Comparison of ENCODE assay signal across 13 mouse cellular contexts in the genomic region with DNA sequence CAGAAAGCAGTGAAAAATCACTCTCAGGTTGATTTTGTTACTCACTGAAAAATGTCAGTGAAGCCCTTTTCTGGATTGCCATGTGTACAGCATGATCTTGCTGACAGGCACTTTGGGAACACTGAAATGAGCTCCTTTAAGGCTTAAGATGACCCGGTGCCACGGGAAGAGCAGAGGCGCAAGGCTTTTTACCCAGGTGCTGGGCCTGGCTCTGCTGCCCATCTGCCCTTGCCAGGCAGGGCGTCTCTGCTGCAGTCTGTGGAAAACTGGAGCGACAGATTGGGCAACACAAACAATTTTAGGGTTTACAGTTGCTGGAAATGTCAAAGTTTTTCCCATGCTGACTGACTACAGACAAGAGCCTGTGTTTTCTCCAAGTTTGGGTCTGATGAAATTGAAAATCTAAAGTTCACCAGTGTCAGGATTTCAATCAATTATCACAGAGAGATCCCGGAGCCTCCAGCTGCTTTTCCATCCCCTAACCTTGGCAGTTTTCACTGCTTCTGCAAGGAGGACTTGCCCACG. TPM values are rescaled to one million over a fixed set of nuclear protein-coding genes. Genes with fewer than 3 reads are reported as not detected.
DNase-seq lines count a peak whose midpoint lies in the region; ATAC-seq and TF ChIP-seq lines count a peak whose summit lies in the region.
"Had no signal": no experiment of that assay in that cellular context is flagged by ENCODE, and none has a peak within 500 bp of the region (broad histone marks: within the 10 kb centered on the region; RNA-seq: fewer than 3 reads in every experiment).

No protein-coding gene starts in this region.

- no peak; the same call in 1 of the 2 replicates for TF ChIP-seq POLR2A in CH12.LX (IDR thresholded peaks at IDR 0.05; ENCODE audit: low read depth, low read length)

- peaks cover 13 to 36% of the 10 kb centered on the region in 2 experiments for H3K36me3 ChIP-seq in CH12.LX (replicated peaks in 1 of 2; ENCODE audit: control insufficient read depth in 1 of 2, insufficient read depth in 1 of 2, low read length in 1 of 2)
- H3K36me3 ChIP-seq in intestine, embryonic 14.5 days (ENCODE audit: control insufficient read depth, insufficient read depth, low read length): no peaks in the 10 kb centered on the region
- H3K36me3 ChIP-seq: liver, embryonic 15.5 days had no signal

- TF ChIP-seq CTCF in layer of hippocampus, adult 2 months (conservative IDR thresholded peaks at IDR 0.05): no peak
- no peak for TF ChIP-seq CTCF in CH12.LX (conservative IDR thresholded peaks at IDR 0.05 in 1 of 2, IDR thresholded peaks at IDR 0.05 in 1 of 2; ENCODE audit: low read depth in 2 of 2, low read length in 2 of 2)

- no peak for DNase-seq in layer of hippocampus, adult 2 months (ENCODE audit: low spot score in 2 of 2)
- no peak for DNase-seq in layer of hippocampus, postnatal 36 days
- DNase-seq in CH12.LX (ENCODE audit: extremely low read depth): no peak
- DNase-seq in NIH3T3 (ENCODE audit: low read depth): peak; percentile 45
- DNase-seq in intestine, embryonic 14.5 days (ENCODE audit: low spot score): no peak
- DNase-seq in thymus, postnatal 14 days: no peak
- DNase-seq: heart, postnatal 36 days; kidney, postnatal 4 days; right cerebral cortex, postnatal 14 days had no signal

- no peak for TF ChIP-seq RAD21 in CH12.LX (IDR thresholded peaks at IDR 0.05; ENCODE audit: low read depth, low read length)

- peaks cover 31 to 68% of the 10 kb centered on the region in 2 experiments for H3K4me1 ChIP-seq in CH12.LX (ENCODE audit: control insufficient read depth in 1 of 2, insufficient read depth in 2 of 2)
- H3K4me1 ChIP-seq in intestine, embryonic 14.5 days (replicated peaks; ENCODE audit: control insufficient read depth, insufficient read depth, low read length): peaks cover 19% of the 10 kb centered on the region
- H3K4me1 ChIP-seq: forebrain, embryonic 13.5 days had no signal

- H3K9ac ChIP-seq in CH12.LX (ENCODE audit: insufficient read depth, low read depth): peak overlapping the region; percentile 92
- no peak overlapping the region for H3K9ac ChIP-seq in intestine, embryonic 14.5 days (ENCODE audit: low read length)
- H3K9ac ChIP-seq: forebrain, embryonic 13.5 days; liver, embryonic 15.5 days had no signal

- peaks cover 39% of the 10 kb centered on the region for H3K79me2 ChIP-seq in CH12.LX (replicated peaks; ENCODE audit: control insufficient read depth, extremely low read depth, insufficient read depth, poor library complexity, severe bottlenecking)

- ATAC-seq in intestine, embryonic 14.5 days (replicated peaks; ENCODE audit: low FRiP score, low TSS enrichment, low read depth): no peak
- ATAC-seq in erythroid progenitor cell, adult 5-6 weeks (replicated peaks; ENCODE audit: low FRiP score, poor library complexity, severe bottlenecking): no peak
- ATAC-seq: forebrain, embryonic 13.5 days had no signal

- peak overlapping the region; percentile 32; the same call in 1 of the 2 replicates for H3K27ac ChIP-seq in layer of hippocampus, adult 2 months
- peak overlapping the region; percentile 80 for H3K27ac ChIP-seq in CH12.LX (ENCODE audit: insufficient read depth, low read depth)
- H3K27ac ChIP-seq in intestine, embryonic 14.5 days (ENCODE audit: low read depth): peak overlapping the region; percentile 76
- H3K27ac ChIP-seq: forebrain, embryonic 13.5 days; left cerebral cortex, adult 2 months; liver, embryonic 15.5 days had no signal

- TF ChIP-seq EP300 in CH12.LX (IDR thresholded peaks at IDR 0.05; ENCODE audit: low read length): no peak

- peak overlapping the region; percentile 99 for H3K4me2 ChIP-seq in CH12.LX (ENCODE audit: insufficient read depth, low read depth, poor library complexity, severe bottlenecking)
- H3K4me2 ChIP-seq in intestine, embryonic 14.5 days (ENCODE audit: low read length): no peak overlapping the region
- H3K4me2 ChIP-seq: forebrain, embryonic 13.5 days; liver, embryonic 15.5 days had no signal

- H3K27me3 ChIP-seq in CH12.LX (replicated peaks): no peaks in the 10 kb centered on the region
- H3K27me3 ChIP-seq in intestine, embryonic 14.5 days (replicated peaks; ENCODE audit: control insufficient read depth, insufficient read depth, low read length): no peaks in the 10 kb centered on the region
- H3K27me3 ChIP-seq: forebrain, embryonic 13.5 days; liver, embryonic 15.5 days had no signal

- WGBS in intestine, embryonic 14.5 days: 62% methylated on average over 7 of the region's 7 CpGs

- H3K9me3 ChIP-seq in CH12.LX (replicated peaks; ENCODE audit: low read length): no peaks in the 10 kb centered on the region
- no peaks in the 10 kb centered on the region for H3K9me3 ChIP-seq in intestine, embryonic 14.5 days (ENCODE audit: control insufficient read depth, low read length)
- H3K9me3 ChIP-seq: forebrain, embryonic 13.5 days; liver, embryonic 15.5 days had no signal

- no peak overlapping the region for H3K4me3 ChIP-seq in layer of hippocampus, adult 2 months
- H3K4me3 ChIP-seq in CH12.LX (replicated peaks in 1 of 3; ENCODE audit: low read depth in 2 of 3, low read length in 2 of 3, poor library complexity in 1 of 3): peak overlapping the region; percentile 69 to 78 (median 74)
- no peak overlapping the region for H3K4me3 ChIP-seq in intestine, embryonic 14.5 days (ENCODE audit: low read depth, low read length)
- H3K4me3 ChIP-seq: forebrain, embryonic 13.5 days; left cerebral cortex, adult 2 months; liver, embryonic 15.5 days had no signal

- dilution Hi-C loops in CH12.LX (cut with MboI; ENCODE audit: extremely low pct_ligation_motif_present, extremely low pct_unique_long_range_greater_than_20kb, low sequenced_read_pairs): no loop called here

- in situ Hi-C loops in CH12.LX (cut with MboI; ENCODE audit: low pct_ligation_motif_present, low pct_unique_long_range_greater_than_20kb, low sequenced_read_pairs): no loop called here

TF ChIP-seq in CH12.LX, 34 proteins besides CTCF, POLR2A, EP300 and RAD21:
- TF ChIP-seq RCOR1 (conservative IDR thresholded peaks at IDR 0.05; ENCODE audit: low read depth, low read length) (no peak), E2F4 (IDR thresholded peaks at IDR 0.05; ENCODE audit: insufficient replicate concordance, low read depth, low read length) (no peak), TBP (conservative IDR thresholded peaks at IDR 0.05; ENCODE audit: low read depth, low read length) (no peak), USF1 (IDR thresholded peaks at IDR 0.05; ENCODE audit: low read depth, low read length) (no peak), MAZ (IDR thresholded peaks at IDR 0.05; ENCODE audit: low read depth, low read length) (no peak), UBTF (IDR thresholded peaks at IDR 0.05; ENCODE audit: low read depth, low read length) (peak; percentile 26; the same call in 1 of the 2 replicates), MYC (IDR thresholded peaks at IDR 0.05; ENCODE audit: low read depth, low read length) (no peak)

RNA-seq across cellular contexts. Expression of a gene that starts 53.0 kb away (rescaled TPM):
- total RNA-seq in layer of hippocampus, adult 2 months (2021): under 1 TPM; 0.69 to 0.79 TPM
- total RNA-seq in layer of hippocampus, postnatal 36 days (2021): under 1 TPM; 0.42 to 0.78 TPM
- total RNA-seq in CH12.LX (2012; rRNA removed): 17.5 and 18.2 TPM in 2 replicates
- total RNA-seq in CH12.LX (2014; rRNA removed): 38.0 and 38.6 TPM in 2 replicates
- 23.1 and 24.0 TPM in 2 replicates for polyA plus RNA-seq in CH12.LX (2012; ENCODE audit: insufficient read length, low read depth)
- 12.7 and 14.5 TPM in 2 replicates for polyA plus RNA-seq in intestine, embryonic 14.5 days (2014; fragmentation: Nextera tagmentation; extraction: Ambion mirVana)
- 32.3 and 43.2 TPM in 2 replicates for total RNA-seq in erythroid progenitor cell, adult 5-6 weeks (2015; ENCODE audit: low replicate concordance)
- total RNA-seq in erythroid progenitor cell, adult 5-6 weeks (2017; ENCODE audit: low replicate concordance): 24.4 and 30.3 TPM in 2 replicates

RNA-seq across cellular contexts. Expression of a gene that starts 53.3 kb away (rescaled TPM):
- total RNA-seq in layer of hippocampus, adult 2 months (2021): 1 to 10 TPM; 5.9 to 7.9 TPM
- total RNA-seq in layer of hippocampus, postnatal 36 days (2021): 1 to 10 TPM; 7.5 to 8.2 TPM
- total RNA-seq in CH12.LX (2012; rRNA removed) (19.7 and 20.1 TPM in 2 replicates), CH12.LX (2014; rRNA removed) (26.6 and 28.9 TPM in 2 replicates)
- polyA plus RNA-seq in CH12.LX (2012; ENCODE audit: insufficient read length, low read depth): 24.3 and 27.8 TPM in 2 replicates
- 20.5 and 23.6 TPM in 2 replicates for polyA plus RNA-seq in intestine, embryonic 14.5 days (2014; fragmentation: Nextera tagmentation; extraction: Ambion mirVana)
- 81.8 and 98.5 TPM in 2 replicates for total RNA-seq in erythroid progenitor cell, adult 5-6 weeks (2015; ENCODE audit: low replicate concordance)
- total RNA-seq in erythroid progenitor cell, adult 5-6 weeks (2017; ENCODE audit: low replicate concordance): 38.8 and 50.4 TPM in 2 replicates

Comparison
In these comparisons a context has a peak if more than half of its experiments do, and no peak if none do; other contexts are left out.
1. H3K4me3 ChIP-seq: peak in CH12.LX (3 of 3); none in layer of hippocampus, adult 2 months (single experiment) and intestine, embryonic 14.5 days (single experiment).
2. RNA of a gene that starts 53.0 kb away (total RNA-seq): 17.5 to 38.6 TPM in CH12.LX and 24.4 to 43.2 TPM in erythroid progenitor cell, adult 5-6 weeks; 0.69 to 0.79 TPM in layer of hippocampus, adult 2 months and 0.42 to 0.78 TPM in layer of hippocampus, postnatal 36 days; every median in the first group is over 10 times any median in the second.
3. Peak in every context shown above with its lines, with median percentiles within 50 percentile points of each other: H3K27ac ChIP-seq.